Mouse (Mus musculus) urinary bladder, postnatal 14 days (tissue): ENCODE results near the gene Def8.

Experiments
- DNase-seq: peaks from one replicate; pipeline ENCODE4 v3.0.0; 2021; ENCODE audit warnings: low spot score

The Def8 gene

GRCm38 (mm10) chr8:123491280-123492075 lies 68.2 kb downstream of the Def8 start:
- DNase-seq, result no peak

GRCm38 (mm10) chr8:123492898-123493297 lies 69.6 kb downstream of the Def8 start:
- no peak for DNase-seq

- no peak for DNase-seq
These were observed 74.4 kb downstream of the Def8 start for GRCm38 (mm10) chr8:123497699-123498098.

- no peak for DNase-seq
These were observed 75.6 kb downstream of the Def8 start for GRCm38 (mm10) chr8:123498963-123499362.

GRCm38 (mm10) chr8:123499556-123499955 lies 76.2 kb downstream of the Def8 start:
- DNase-seq, result no peak

GRCm38 (mm10) chr8:123502192-123502591 lies 78.9 kb downstream of the Def8 start:
- DNase-seq, result no peak

GRCm38 (mm10) chr8:123503801-123504467 lies 80.6 kb downstream of the Def8 start:
- no peak for DNase-seq

GRCm38 (mm10) chr8:123504591-123505195 lies 81.4 kb downstream of the Def8 start:
- DNase-seq, result no peak

- no peak for DNase-seq
These were observed 81.9 kb downstream of the Def8 start for GRCm38 (mm10) chr8:123505267-123505666.

- DNase-seq, result no peak
These were observed 82.4 kb downstream of the Def8 start for GRCm38 (mm10) chr8:123505695-123506094.

GRCm38 (mm10) chr8:123507153-123507552 lies 83.8 kb downstream of the Def8 start:
- no peak for DNase-seq

- DNase-seq, result no peak
These were observed 87.5 kb downstream of the Def8 start for GRCm38 (mm10) chr8:123510819-123511218.
